Mouse (Mus musculus): ENCODE measurements around the gene Camk2d. TPM values are rescaled to one million over a fixed set of nuclear protein-coding genes. Genes with fewer than 3 reads are reported as not detected.

The Camk2d gene
- polyA plus RNA-seq, 1 experiment from 2014 or later, result 23.8 TPM

- Histone ChIP-seq H3K4me2 (replicated peaks; ENCODE audit: low read depth, low read length) (peak overlapping the region; percentile 94), H3K4me3 (ENCODE audit: low read length) (peak overlapping the region; percentile 71), H3K9me3 (ENCODE audit: low read length) (no peaks in the 10 kb centered on the region), H3K9ac (replicated peaks; ENCODE audit: low read length) (peak overlapping the region; percentile 90), H3K36me3 (ENCODE audit: insufficient read depth, low read length) (peaks cover 1% of the 10 kb centered on the region; the same call in 1 of the 2 replicates), H3K27me3 (ENCODE audit: insufficient read depth, low read length) (no peaks in the 10 kb centered on the region), H3K4me1 (ENCODE audit: insufficient read depth, low read length) (peaks cover 7% of the 10 kb centered on the region; the same call in 1 of the 2 replicates), H3K27ac (ENCODE audit: low read length) (peak overlapping the region; percentile 98)
- WGBS, result under 1% methylated on average over 65 of the region's 69 CpGs
- peak; percentile 96 for ATAC-seq (ENCODE audit: low FRiP score, low TSS enrichment)
These were observed 524 bp downstream of the Camk2d start for GRCm38 (mm10) chr3:126596491-126597160.

- ATAC-seq (ENCODE audit: low FRiP score, low TSS enrichment), result peak; percentile 81
- H3K4me3 ChIP-seq (ENCODE audit: low read length), result peak overlapping the region; percentile 71
- peak overlapping the region; percentile 94 for H3K4me2 ChIP-seq (replicated peaks; ENCODE audit: low read depth, low read length)
- no peaks in the 10 kb centered on the region for H3K27me3 ChIP-seq (ENCODE audit: insufficient read depth, low read length)
- no peaks in the 10 kb centered on the region for H3K9me3 ChIP-seq (ENCODE audit: low read length)
- WGBS, result 0% methylated on average over 47 of the region's 51 CpGs
- peaks cover 4% of the 10 kb centered on the region; the same call in 1 of the 2 replicates for H3K36me3 ChIP-seq (ENCODE audit: insufficient read depth, low read length)
- H3K9ac ChIP-seq (replicated peaks; ENCODE audit: low read length), result peak overlapping the region; percentile 90
- H3K4me1 ChIP-seq (ENCODE audit: insufficient read depth, low read length), result peaks cover 7% of the 10 kb centered on the region; the same call in 1 of the 2 replicates
- H3K27ac ChIP-seq (ENCODE audit: low read length), result peak overlapping the region; percentile 98
These were observed 1.1 kb downstream of the Camk2d start for GRCm38 (mm10) chr3:126597161-126597595.

- Histone ChIP-seq H3K4me3 (ENCODE audit: low read length) (peak overlapping the region; percentile 71), H3K4me2 (replicated peaks; ENCODE audit: low read depth, low read length) (peak overlapping the region; percentile 94), H3K27ac (ENCODE audit: low read length) (peak overlapping the region; percentile 98), H3K4me1 (ENCODE audit: insufficient read depth, low read length) (peaks cover 7% of the 10 kb centered on the region; the same call in 1 of the 2 replicates), H3K9ac (replicated peaks; ENCODE audit: low read length) (peak overlapping the region; percentile 90), H3K36me3 (ENCODE audit: insufficient read depth, low read length) (peaks cover 4% of the 10 kb centered on the region; the same call in 1 of the 2 replicates), H3K27me3 (ENCODE audit: insufficient read depth, low read length) (no peaks in the 10 kb centered on the region), H3K9me3 (ENCODE audit: low read length) (no peaks in the 10 kb centered on the region)
- 0% methylated on average over 29 of the region's 29 CpGs for WGBS
- ATAC-seq (ENCODE audit: low FRiP score, low TSS enrichment), result no peak
These were observed 1.7 kb downstream of the Camk2d start for GRCm38 (mm10) chr3:126597596-126598328.

- H3K4me2 ChIP-seq (replicated peaks; ENCODE audit: low read depth, low read length), result peak overlapping the region; percentile 94
- peak overlapping the region; percentile 71 for H3K4me3 ChIP-seq (ENCODE audit: low read length)
- peaks cover 7% of the 10 kb centered on the region; the same call in 1 of the 2 replicates for H3K4me1 ChIP-seq (ENCODE audit: insufficient read depth, low read length)
- H3K9me3 ChIP-seq (ENCODE audit: low read length), result no peaks in the 10 kb centered on the region
- ATAC-seq (ENCODE audit: low FRiP score, low TSS enrichment), result no peak
- no peak overlapping the region for H3K27ac ChIP-seq (ENCODE audit: low read length)
- no peaks in the 10 kb centered on the region for H3K27me3 ChIP-seq (ENCODE audit: insufficient read depth, low read length)
- peaks cover 4% of the 10 kb centered on the region; the same call in 1 of the 2 replicates for H3K36me3 ChIP-seq (ENCODE audit: insufficient read depth, low read length)
- peak overlapping the region; percentile 90 for H3K9ac ChIP-seq (replicated peaks; ENCODE audit: low read length)
- WGBS, result 1% methylated on average over 5 of the region's 5 CpGs
These were observed 2.2 kb downstream of the Camk2d start for GRCm38 (mm10) chr3:126598329-126598676.

- Histone ChIP-seq H3K9me3 (ENCODE audit: low read length) (no peaks in the 10 kb centered on the region), H3K4me1 (ENCODE audit: insufficient read depth, low read length) (peaks cover 7% of the 10 kb centered on the region; the same call in 1 of the 2 replicates), H3K4me2 (replicated peaks; ENCODE audit: low read depth, low read length) (peak overlapping the region; percentile 94), H3K4me3 (ENCODE audit: low read length) (no peak overlapping the region; the same call in 1 of the 2 replicates), H3K27me3 (ENCODE audit: insufficient read depth, low read length) (no peaks in the 10 kb centered on the region), H3K27ac (ENCODE audit: low read length) (no peak overlapping the region), H3K36me3 (ENCODE audit: insufficient read depth, low read length) (peaks cover 4% of the 10 kb centered on the region; the same call in 1 of the 2 replicates), H3K9ac (replicated peaks; ENCODE audit: low read length) (no peak overlapping the region)
- no peak for ATAC-seq (ENCODE audit: low FRiP score, low TSS enrichment)
- 62% methylated on average over 3 of the region's 3 CpGs for WGBS
These were observed 2.8 kb downstream of the Camk2d start for GRCm38 (mm10) chr3:126598881-126599280.

GRCm38 (mm10) chr3:126599335-126599734 lies 3.2 kb downstream of the Camk2d start:
- Histone ChIP-seq H3K4me2 (replicated peaks; ENCODE audit: low read depth, low read length) (no peak overlapping the region), H3K36me3 (ENCODE audit: insufficient read depth, low read length) (peaks cover 4% of the 10 kb centered on the region; the same call in 1 of the 2 replicates), H3K4me1 (ENCODE audit: insufficient read depth, low read length) (peaks cover 7% of the 10 kb centered on the region; the same call in 1 of the 2 replicates), H3K27me3 (ENCODE audit: insufficient read depth, low read length) (no peaks in the 10 kb centered on the region), H3K27ac (ENCODE audit: low read length) (no peak overlapping the region), H3K4me3 (ENCODE audit: low read length) (no peak overlapping the region), H3K9me3 (ENCODE audit: low read length) (no peaks in the 10 kb centered on the region), H3K9ac (replicated peaks; ENCODE audit: low read length) (no peak overlapping the region)
- WGBS, result 87% methylated on average over 2 of the region's 2 CpGs
- ATAC-seq (ENCODE audit: low FRiP score, low TSS enrichment), result no peak

- no peak for ATAC-seq (ENCODE audit: low FRiP score, low TSS enrichment)
- WGBS, result 75% methylated on average over 10 of the region's 10 CpGs
- H3K27ac ChIP-seq (ENCODE audit: low read length), result no peak overlapping the region
These were observed 3.8 kb downstream of the Camk2d start for GRCm38 (mm10) chr3:126599936-126600335.

GRCm38 (mm10) chr3:126602772-126603171 lies 6.7 kb downstream of the Camk2d start:
- Histone ChIP-seq H3K4me2 (replicated peaks; ENCODE audit: low read depth, low read length) (no peak overlapping the region), H3K9me3 (ENCODE audit: low read length) (no peaks in the 10 kb centered on the region), H3K4me3 (ENCODE audit: low read length) (no peak overlapping the region), H3K36me3 (ENCODE audit: insufficient read depth, low read length) (peaks cover 4% of the 10 kb centered on the region; the same call in 1 of the 2 replicates), H3K27ac (ENCODE audit: low read length) (no peak overlapping the region), H3K4me1 (ENCODE audit: insufficient read depth, low read length) (peaks cover 3% of the 10 kb centered on the region; the same call in 1 of the 2 replicates), H3K9ac (replicated peaks; ENCODE audit: low read length) (no peak overlapping the region), H3K27me3 (ENCODE audit: insufficient read depth, low read length) (no peaks in the 10 kb centered on the region)
- no peak for ATAC-seq (ENCODE audit: low FRiP score, low TSS enrichment)
- WGBS, result 83% methylated on average over 11 of the region's 11 CpGs

More at GRCm38 (mm10) chr3:126599936-126600335, 3.8 kb downstream of the Camk2d start:
- Histone ChIP-seq H3K27me3 (ENCODE audit: insufficient read depth, low read length) (no peaks in the 10 kb centered on the region), H3K4me1 (ENCODE audit: insufficient read depth, low read length) (peaks cover 7% of the 10 kb centered on the region; the same call in 1 of the 2 replicates), H3K4me2 (replicated peaks; ENCODE audit: low read depth, low read length) (no peak overlapping the region), H3K9me3 (ENCODE audit: low read length) (no peaks in the 10 kb centered on the region), H3K9ac (replicated peaks; ENCODE audit: low read length) (no peak overlapping the region), H3K4me3 (ENCODE audit: low read length) (no peak overlapping the region), H3K36me3 (ENCODE audit: insufficient read depth, low read length) (peaks cover 4% of the 10 kb centered on the region; the same call in 1 of the 2 replicates)

- WGBS, result 89% methylated on average over 9 of the region's 9 CpGs
- Histone ChIP-seq H3K4me1 (ENCODE audit: insufficient read depth, low read length) (0 out of 2 replicates have a peak, but pooled peaks cover 3% of the 10 kb centered on the region), H3K4me2 (replicated peaks; ENCODE audit: low read depth, low read length) (no peak overlapping the region), H3K4me3 (ENCODE audit: low read length) (no peak overlapping the region), H3K9me3 (ENCODE audit: low read length) (no peaks in the 10 kb centered on the region), H3K27me3 (ENCODE audit: insufficient read depth, low read length) (no peaks in the 10 kb centered on the region), H3K9ac (replicated peaks; ENCODE audit: low read length) (no peak overlapping the region), H3K36me3 (ENCODE audit: insufficient read depth, low read length) (peaks cover 4% of the 10 kb centered on the region; the same call in 1 of the 2 replicates), H3K27ac (ENCODE audit: low read length) (no peak overlapping the region)
- no peak for ATAC-seq (ENCODE audit: low FRiP score, low TSS enrichment)
These were observed 8.7 kb downstream of the Camk2d start for GRCm38 (mm10) chr3:126604656-126605434.

Measured in kidney, embryonic 16.5 days (tissue).